Mouse (Mus musculus) NIH3T3 (cell line): ENCODE data around the gene Dkkl1.

Experiments used
- DNase-seq: peaks from one replicate; pipeline ENCODE4 v3.0.0-alpha.2; 2012; ENCODE audit warnings: low read depth

Gene Dkkl1

GRCm38 (mm10) chr7:45211851-45212251 lies at the start of gene Dkkl1:
TSS of gene Dkkl1 (minus strand) at chr7:45212147.
- no peak for DNase-seq

- no peak for DNase-seq
Observed at GRCm38 (mm10) chr7:45259281-45259680, 47.3 kb upstream of the Dkkl1 start.

DNA sequence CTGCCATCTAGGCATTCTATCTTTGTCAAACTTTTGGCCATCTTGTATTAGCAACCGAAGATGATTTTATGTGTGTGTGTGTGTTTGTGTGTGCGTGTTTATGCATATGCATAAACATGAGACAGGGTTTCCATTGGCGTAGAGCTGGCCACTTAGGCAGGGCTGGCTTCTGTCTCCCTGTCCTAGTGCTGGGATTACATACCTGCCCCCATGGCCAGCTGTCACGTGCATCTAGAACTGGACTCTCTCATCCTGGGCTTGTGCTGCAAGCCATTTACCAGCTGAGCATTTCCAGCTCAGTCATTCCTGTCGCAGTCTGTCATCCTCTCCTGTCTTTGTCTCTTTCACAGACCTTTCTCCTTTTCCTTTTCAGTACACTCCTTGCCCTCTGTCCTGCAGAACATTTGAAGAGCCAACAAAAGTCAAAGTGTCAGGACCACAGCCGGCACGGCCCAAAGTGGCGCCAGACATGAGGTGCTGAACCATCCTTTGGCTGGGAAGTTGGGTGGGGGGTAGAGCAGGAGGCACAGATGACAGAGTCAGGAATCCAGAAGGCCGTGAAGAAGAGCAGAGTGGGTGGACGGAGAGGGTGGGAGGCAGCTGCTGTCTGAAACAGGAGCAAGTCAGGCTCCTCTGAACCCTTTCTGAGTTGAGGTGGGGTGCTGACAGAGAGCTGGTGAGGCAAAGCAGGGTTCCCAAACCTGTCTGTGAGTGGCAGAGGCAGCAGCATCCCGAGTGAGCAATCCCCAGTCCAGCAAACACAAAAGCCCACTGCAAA lies 45.3 kb upstream of the Dkkl1 start:
- no peak for DNase-seq

GRCm38 (mm10) chr7:45255822-45256221 lies 43.9 kb upstream of the Dkkl1 start:
- DNase-seq, result peak; percentile 60

- DNase-seq, result no peak
Observed at GRCm38 (mm10) chr7:45253806-45254205, 41.9 kb upstream of the Dkkl1 start.

DNA sequence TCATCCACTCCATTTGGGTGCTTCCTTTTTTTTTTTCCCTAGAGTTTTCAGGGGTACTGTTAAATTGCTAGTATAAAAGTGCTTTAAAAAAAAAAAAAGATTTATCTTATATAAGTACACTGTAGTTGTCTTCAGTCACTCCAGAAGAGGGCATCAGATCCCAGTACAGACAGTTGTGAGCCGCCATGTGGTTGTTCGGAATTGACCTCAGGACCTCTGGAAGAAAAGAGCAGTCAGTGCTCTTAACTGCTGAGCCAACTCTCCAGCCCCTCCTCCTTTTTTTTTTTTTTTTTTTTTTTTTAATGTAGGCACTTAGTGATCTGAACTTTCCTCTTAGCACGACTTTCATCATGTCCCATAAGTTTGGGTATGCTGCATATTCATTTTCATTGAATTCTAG lies 35.7 kb upstream of the Dkkl1 start:
- no peak for DNase-seq

DNA sequence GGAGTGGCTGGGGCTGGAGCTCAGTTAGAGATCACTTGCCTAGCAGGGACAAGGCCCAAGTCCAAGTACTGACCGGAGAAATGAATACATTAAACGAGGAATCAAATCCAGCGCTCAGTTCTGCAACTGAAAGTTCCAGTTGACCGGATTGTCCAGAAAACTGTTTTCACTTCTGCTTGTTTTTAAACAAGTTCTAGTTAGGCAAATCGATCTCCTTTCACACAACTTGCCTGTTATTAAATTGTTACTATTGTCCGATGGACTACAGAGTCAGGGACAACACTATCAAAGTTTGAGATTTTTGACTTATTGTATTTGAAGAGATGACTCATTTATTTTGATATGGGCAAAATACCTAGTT lies 29.4 kb upstream of the Dkkl1 start:
- DNase-seq, result no peak

- DNase-seq, result no peak
Observed at GRCm38 (mm10) chr7:45240633-45241388, 28.9 kb upstream of the Dkkl1 start, which contains the start of gene Slc6a16. TSS of gene Slc6a16 (plus strand) at chr7:45241085.

DNA sequence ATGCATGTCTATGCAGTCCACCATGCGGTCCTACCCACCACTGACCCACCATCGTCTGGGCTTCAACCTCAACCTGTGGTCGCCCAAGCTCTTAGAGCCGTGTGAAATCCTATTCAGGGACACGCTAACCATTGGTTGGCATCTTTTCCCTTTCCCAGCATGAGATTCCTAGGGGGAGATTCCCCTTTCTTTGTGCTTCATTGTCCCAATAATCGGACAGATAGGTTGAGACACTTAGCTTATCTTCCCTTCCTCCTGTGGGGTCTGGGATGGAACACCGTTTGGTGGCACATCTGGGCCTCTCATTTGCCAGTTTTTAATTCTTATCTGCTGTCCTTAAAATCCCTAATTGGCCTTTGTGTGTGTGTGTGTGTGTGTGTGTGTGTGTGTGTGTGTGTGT lies 28.2 kb upstream of the Dkkl1 start:
- no peak for DNase-seq

- DNase-seq, result no peak
Observed at GRCm38 (mm10) chr7:45238723-45239496, 27.0 kb upstream of the Dkkl1 start, which contains the start of gene Cd37. TSS of gene Cd37 (minus strand) at chr7:45239115.

DNA sequence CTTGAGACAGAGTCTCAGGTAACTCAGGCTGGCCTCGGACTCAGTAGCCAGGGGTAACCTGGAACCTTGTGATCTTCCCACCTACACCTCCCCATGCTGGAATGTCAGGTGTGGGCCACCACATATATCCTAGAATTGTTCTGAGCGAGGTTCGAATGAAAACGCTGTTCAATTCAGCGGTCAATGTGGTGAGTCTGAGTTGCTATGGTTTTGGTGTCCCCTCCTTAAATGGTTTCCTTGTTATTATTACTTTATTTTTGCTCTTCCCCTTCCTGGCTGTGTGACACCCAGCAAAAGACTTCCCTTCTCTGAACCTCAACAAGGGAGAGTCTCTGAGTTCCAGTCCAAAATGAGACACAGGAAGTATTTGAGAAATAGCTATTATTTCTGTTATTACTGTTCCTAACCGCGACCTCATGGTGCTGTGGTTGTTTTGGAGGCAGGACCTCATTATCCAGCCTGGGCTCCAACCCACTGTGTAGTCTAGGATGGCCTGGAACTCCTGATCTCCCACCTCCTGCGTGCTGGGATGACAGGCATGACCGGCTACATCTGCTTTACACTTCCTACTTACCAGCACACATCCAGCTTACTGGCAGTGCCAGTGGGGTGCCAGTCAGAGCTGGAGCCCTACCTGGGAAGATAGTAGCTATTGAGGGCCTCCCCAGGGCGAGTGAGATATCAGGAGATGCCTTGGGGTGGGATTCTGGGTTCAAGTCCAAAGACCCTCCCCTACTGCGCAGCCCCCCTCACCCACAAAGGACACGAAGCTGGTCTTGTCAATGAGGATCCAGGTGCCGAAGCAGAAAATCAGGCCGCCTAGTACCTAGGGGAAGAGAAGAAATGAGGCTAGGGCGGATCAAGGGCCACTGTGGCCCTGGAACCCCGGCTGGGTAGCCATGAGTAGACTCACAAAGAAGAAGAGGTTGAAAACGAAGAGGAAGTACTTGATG lies 26.1 kb upstream of the Dkkl1 start:
- DNase-seq, result no peak

DNA sequence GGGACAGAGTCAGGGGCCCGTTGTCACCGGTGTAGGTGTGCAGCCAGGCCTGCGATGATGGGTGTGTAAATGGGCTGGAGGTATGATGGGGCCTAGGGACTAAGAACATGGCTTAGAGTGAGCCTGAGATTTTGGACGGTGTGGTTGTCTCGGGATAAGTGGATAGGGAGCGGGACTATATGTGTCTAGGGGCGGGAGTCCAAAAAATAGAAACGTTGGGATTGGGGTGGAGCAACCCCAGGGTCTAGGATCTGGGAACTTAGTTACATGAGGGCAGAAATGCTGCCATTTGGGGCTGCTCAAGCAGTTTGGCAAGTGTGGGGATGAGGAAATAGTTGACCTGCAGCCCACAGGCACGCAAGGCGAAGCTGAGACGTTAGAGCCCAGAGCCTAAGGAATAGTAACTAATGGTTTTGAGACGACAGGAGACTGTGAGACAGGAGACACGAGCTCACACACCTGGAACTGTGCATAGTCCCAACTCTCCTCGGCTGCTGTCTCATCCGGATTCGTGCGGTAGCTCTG lies 23.8 kb upstream of the Dkkl1 start:
- DNase-seq, result no peak

- DNase-seq, result no peak
Observed at GRCm38 (mm10) chr7:45234922-45235571, 23.1 kb upstream of the Dkkl1 start.

DNA sequence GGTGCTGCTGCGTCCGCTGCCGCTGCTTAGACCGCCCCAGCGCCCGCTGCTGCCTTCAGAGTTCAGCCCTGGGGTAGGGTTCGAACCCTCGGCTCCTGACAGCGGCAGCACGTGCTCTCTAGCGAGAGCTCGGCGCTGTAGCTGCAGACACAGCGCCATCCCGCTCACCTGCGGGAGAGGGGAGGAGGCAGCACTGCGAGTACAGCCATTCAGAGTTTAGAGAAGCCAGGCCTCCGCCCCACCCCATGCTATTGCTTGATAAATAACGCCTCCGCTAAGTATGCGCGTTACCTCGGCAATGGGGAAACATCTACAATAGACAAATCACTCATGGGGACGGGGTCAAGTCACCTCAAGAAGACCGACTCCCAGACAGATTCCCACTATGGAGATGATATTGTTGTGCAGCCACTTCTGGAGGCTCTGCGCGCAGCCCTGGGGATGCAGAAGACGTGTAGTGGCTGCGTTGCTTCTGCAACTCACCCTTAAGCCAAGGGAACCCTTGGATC lies 22.4 kb upstream of the Dkkl1 start:
- no peak for DNase-seq

DNA sequence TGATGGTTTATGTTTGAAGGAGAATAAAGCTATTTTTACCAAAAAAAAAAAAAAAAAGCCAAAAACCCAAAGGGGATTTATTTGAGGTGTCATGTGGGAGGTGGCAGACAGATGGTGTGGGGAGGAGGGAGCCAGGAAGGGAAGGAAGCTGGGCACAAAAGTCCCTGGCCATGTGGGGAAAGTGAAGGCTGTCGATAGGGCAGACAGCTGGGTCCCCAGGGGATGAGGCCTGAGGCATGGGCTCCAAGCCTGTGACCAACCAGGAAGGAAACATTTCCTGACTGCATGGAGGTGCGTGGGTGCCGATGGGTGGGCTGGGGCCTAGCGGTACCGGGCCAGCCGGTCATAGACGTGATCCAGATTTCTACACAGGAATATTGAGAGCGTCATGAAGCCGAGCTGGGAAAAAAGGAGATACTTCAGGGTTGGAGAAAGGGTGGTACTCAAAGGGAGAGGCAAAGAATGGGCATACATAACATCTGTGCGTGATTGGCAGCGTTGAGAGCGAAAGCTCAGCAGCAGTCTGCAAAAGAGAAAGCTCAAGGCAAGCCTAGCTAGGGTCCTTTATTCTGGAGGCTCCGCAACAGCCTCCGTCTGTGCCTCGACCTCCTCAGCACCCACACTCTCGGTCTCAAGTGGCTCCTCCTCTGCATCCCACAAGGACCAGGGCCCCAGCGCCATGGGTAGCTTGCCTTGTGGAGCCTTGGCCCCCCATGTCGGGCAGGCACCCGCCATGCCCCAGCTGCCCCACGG lies 21.8 kb upstream of the Dkkl1 start:
- no peak for DNase-seq

- no peak for DNase-seq
Observed at GRCm38 (mm10) chr7:45232716-45233465, 20.9 kb upstream of the Dkkl1 start.

DNA sequence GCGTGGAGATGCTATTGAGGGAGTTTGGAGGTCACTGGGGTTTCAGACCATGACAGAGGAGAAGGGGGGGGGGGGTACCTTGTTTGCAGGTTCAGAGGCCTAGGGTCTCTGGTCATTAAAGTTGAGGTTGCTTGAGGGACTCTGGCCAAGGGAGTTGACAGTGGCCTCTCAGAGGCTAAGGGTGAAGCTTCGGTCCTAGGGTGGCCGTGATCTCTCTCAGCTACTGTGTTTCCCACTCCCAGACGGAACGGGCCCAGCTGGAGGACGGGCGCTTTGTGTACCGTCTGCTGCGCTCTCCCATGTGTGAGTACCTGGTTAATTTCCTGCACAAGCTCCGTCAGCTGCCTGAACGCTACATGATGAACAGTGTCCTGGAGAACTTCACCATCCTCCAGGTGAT lies 20.0 kb upstream of the Dkkl1 start:
- DNase-seq, result no peak

DNA sequence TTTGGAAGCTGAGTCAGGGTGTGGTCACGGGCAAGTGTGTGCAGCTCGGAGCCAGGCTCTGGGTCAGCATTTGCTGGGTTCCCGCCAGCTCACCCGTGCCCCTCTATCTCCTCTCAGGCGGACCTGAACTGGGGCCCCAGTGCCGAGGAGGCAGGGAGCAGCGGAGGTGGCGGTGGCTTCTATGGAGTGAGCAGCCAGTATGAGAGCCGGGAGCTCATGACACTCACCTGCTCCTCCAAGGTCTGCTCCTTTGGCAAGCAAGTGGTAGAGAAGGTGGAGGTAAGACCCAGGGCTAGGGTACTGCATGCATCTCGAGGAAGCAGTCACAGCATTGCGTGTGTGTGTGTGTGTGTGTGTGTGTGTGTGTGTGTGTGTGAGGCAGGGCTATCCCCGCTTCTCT lies 19.2 kb upstream of the Dkkl1 start:
- no peak for DNase-seq
